Mouse (Mus musculus): ENCODE measurements around the gene Tst.

- TF ChIP-seq CTCF (IDR thresholded peaks at IDR 0.05; ENCODE audit: extremely low read depth, insufficient read depth, insufficient read length, insufficient replicate concordance) (no peak), POLR2A (IDR thresholded peaks at IDR 0.05; ENCODE audit: low read depth, low read length) (no peak)
Measured at GRCm38 (mm10) chr15:78420395-78420794, 14.7 kb upstream of the Tst start.
